Mouse (Mus musculus): ENCODE data around the gene Foxp1. TPM values are rescaled to one million over a fixed set of nuclear protein-coding genes. Genes with fewer than 3 reads are reported as not detected.

The Foxp1 gene
- polyA plus RNA-seq, 1 experiment = 129 TPM

- no peaks in the 10 kb centered on the region for H3K27me3 ChIP-seq (ENCODE audit: control insufficient read depth, insufficient read depth, low read length)
- no peaks in the 10 kb centered on the region; the same call in none of the 2 replicates for H3K4me1 ChIP-seq (replicated peaks; ENCODE audit: control insufficient read depth, insufficient read depth, low read length)
- H3K4me3 ChIP-seq (ENCODE audit: control insufficient read depth, insufficient read depth, low read length) = no peak overlapping the region
- TF ChIP-seq CTCF (IDR thresholded peaks at IDR 0.05; ENCODE audit: borderline replicate concordance, control insufficient read depth, extremely low read depth, insufficient read depth, low read length, poor library complexity) (no peak), POLR2A (IDR thresholded peaks at IDR 0.05; ENCODE audit: control insufficient read depth, extremely low read depth, insufficient read depth, low read length, poor library complexity) (no peak)
- DNase-seq = no peak
- H3K36me3 ChIP-seq (ENCODE audit: control insufficient read depth, insufficient read depth, low read length) = no peaks in the 10 kb centered on the region
- 90% methylated on average over 2 of the region's 2 CpGs for WGBS
- H3K27ac ChIP-seq (ENCODE audit: control insufficient read depth, insufficient read depth, low read length) = no peak overlapping the region
Measured at GRCm38 (mm10) chr6:99325881-99326280, 196.6 kb downstream of the Foxp1 start.

DNA sequence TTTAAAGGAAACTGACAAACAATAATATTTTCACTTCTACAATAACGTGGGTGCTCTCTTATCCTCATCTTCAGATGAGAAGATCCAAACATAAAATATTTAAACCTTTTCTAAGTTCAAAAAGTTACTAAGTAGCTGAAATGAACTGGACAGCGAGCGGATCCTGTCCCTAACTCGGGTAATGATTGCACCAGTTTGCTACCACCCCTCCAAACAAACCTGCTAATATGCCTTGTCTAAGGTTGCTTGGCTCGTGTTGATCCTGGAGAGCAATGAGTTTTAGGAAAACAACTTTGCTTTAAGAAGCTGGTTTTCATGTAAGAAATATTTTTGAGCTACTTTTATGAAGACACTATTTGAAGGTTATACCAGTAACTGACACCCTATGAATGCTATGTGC lies 197.1 kb downstream of the Foxp1 start:
- 97% methylated on average over 5 of the region's 5 CpGs for WGBS
- TF ChIP-seq POLR2A (IDR thresholded peaks at IDR 0.05; ENCODE audit: control insufficient read depth, extremely low read depth, insufficient read depth, low read length, poor library complexity) = no peak
- no peak for TF ChIP-seq CTCF (IDR thresholded peaks at IDR 0.05; ENCODE audit: borderline replicate concordance, control insufficient read depth, extremely low read depth, insufficient read depth, low read length, poor library complexity)
- Histone ChIP-seq H3K4me3 (ENCODE audit: control insufficient read depth, insufficient read depth, low read length) (no peak overlapping the region), H3K36me3 (ENCODE audit: control insufficient read depth, insufficient read depth, low read length) (no peaks in the 10 kb centered on the region), H3K27ac (ENCODE audit: control insufficient read depth, insufficient read depth, low read length) (no peak overlapping the region), H3K4me1 (replicated peaks; ENCODE audit: control insufficient read depth, insufficient read depth, low read length) (no peaks in the 10 kb centered on the region; the same call in none of the 2 replicates), H3K27me3 (ENCODE audit: control insufficient read depth, insufficient read depth, low read length) (no peaks in the 10 kb centered on the region)
- no peak for DNase-seq

DNA sequence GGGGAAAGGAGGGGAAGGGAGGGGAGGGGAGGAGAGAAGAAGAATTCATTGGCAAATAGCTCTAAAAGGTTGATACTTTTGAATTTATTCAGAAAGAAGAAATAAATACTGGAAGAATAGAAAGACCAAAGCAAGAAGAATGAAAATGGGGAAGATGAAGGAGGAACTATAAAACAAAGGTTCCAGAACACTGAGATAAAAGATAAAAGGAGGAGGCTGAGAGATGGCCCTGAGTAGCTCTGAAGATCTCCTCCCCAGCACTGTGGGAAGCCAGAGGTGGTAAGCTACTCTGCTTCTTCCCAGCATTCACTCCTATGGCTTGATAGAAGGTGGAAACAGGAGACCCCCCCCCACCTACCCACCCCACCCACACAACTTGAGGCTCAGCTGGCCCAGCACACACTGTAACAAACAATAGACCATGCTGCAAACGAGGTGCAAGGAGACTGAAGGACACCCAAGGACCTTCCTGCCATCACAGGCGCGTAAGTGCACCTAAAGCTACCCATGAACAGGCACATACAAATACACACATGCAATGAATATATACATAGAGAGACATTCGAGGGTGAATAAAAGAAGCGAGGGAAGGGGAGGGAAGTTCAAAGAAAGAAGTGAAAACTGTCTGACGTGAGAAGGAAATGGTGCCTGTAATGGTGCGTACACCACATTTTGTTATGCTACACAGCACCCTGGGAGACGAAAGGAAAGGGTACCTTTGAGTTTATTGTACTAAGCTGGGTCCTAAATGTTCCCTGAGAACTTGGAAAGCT lies 200.2 kb downstream of the Foxp1 start:
- H3K36me3 ChIP-seq (ENCODE audit: control insufficient read depth, insufficient read depth, low read length) = no peaks in the 10 kb centered on the region
- WGBS = 57% methylated on average over 8 of the region's 8 CpGs
- TF ChIP-seq CTCF (IDR thresholded peaks at IDR 0.05; ENCODE audit: borderline replicate concordance, control insufficient read depth, extremely low read depth, insufficient read depth, low read length, poor library complexity) (no peak), POLR2A (IDR thresholded peaks at IDR 0.05; ENCODE audit: control insufficient read depth, extremely low read depth, insufficient read depth, low read length, poor library complexity) (no peak)
- no peak for DNase-seq
- no peak overlapping the region for H3K4me3 ChIP-seq (ENCODE audit: control insufficient read depth, insufficient read depth, low read length)
- peaks cover 5% of the 10 kb centered on the region; the same call in 1 of the 2 replicates for H3K4me1 ChIP-seq (replicated peaks; ENCODE audit: control insufficient read depth, insufficient read depth, low read length)
- no peaks in the 10 kb centered on the region for H3K27me3 ChIP-seq (ENCODE audit: control insufficient read depth, insufficient read depth, low read length)
- H3K27ac ChIP-seq (ENCODE audit: control insufficient read depth, insufficient read depth, low read length) = no peak overlapping the region

DNA sequence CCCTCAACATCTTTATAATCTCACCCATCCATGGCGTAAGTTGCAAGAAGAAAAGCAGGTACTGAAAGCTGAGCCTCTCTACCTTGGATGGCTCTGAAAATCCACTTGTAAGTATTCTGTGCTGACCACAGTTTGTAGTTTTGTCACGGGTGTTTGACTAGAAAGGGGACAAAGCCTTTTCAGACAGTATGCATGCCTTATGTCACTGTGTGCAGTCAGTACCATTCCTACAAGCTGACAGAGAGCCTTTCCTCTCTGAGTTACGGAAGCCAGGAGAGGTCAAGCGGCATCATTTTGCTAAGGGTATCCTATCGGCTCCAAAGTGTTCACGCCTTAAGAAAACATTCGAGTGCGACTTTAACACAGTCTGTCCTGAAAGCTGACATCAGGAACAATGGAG lies 202.1 kb downstream of the Foxp1 start:
- Histone ChIP-seq H3K27me3 (ENCODE audit: control insufficient read depth, insufficient read depth, low read length) (no peaks in the 10 kb centered on the region), H3K27ac (ENCODE audit: control insufficient read depth, insufficient read depth, low read length) (no peak overlapping the region), H3K4me1 (replicated peaks; ENCODE audit: control insufficient read depth, insufficient read depth, low read length) (peaks cover 5% of the 10 kb centered on the region; the same call in 1 of the 2 replicates), H3K36me3 (ENCODE audit: control insufficient read depth, insufficient read depth, low read length) (no peaks in the 10 kb centered on the region), H3K4me3 (ENCODE audit: control insufficient read depth, insufficient read depth, low read length) (no peak overlapping the region)
- 95% methylated on average over 8 of the region's 8 CpGs for WGBS
- no peak for TF ChIP-seq CTCF (IDR thresholded peaks at IDR 0.05; ENCODE audit: borderline replicate concordance, control insufficient read depth, extremely low read depth, insufficient read depth, low read length, poor library complexity)
- no peak for TF ChIP-seq POLR2A (IDR thresholded peaks at IDR 0.05; ENCODE audit: control insufficient read depth, extremely low read depth, insufficient read depth, low read length, poor library complexity)
- no peak for DNase-seq

DNA sequence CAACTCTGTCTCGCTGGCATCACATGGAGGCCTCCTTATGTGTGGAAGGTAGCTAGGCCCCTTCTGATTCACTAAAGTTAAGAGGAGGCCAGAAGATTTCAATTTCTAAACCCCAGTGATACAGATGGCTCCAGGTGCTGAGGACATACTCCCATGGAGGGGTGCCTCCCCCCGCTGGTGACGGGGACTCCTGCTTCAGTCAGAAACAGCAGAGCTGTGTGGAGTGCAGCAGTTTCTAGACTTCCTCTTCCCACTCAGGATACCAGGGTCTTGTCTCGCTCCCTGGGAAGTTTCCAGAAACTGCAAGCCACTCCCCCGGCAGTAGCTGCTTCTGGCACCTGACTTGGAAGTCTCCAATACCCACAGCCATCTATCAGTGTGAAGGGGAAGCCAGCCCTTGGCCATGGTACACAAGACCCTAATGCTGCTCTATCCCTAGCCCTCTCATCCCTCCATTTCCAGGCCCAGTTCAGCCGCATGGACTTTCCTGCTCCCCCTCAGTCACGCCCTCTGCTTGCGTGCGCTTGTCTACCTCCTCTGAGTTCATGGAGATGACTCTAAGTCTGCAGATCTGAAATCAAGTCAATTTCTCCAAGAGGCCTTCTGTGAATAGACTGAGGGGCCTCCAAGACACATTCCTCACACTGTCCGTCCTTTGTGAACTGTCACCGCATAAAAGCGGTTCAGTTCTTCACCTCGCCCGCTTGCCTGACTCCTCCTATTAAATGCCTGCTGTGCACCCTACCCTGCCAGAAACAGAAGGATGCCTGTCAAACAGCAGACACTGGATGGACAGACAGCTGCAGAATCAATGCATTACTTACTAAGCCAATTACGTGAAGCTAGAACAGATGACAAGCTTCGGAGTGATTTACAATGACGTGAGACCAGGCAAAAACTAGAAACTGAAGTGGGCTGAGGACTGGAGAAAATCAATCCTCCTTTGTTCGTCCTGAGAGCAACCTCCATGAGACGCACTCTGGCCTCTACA lies 202.8 kb downstream of the Foxp1 start:
- Histone ChIP-seq H3K4me1 (replicated peaks; ENCODE audit: control insufficient read depth, insufficient read depth, low read length) (peaks cover 5% of the 10 kb centered on the region; the same call in 1 of the 2 replicates), H3K27me3 (ENCODE audit: control insufficient read depth, insufficient read depth, low read length) (no peaks in the 10 kb centered on the region), H3K27ac (ENCODE audit: control insufficient read depth, insufficient read depth, low read length) (no peak overlapping the region), H3K36me3 (ENCODE audit: control insufficient read depth, insufficient read depth, low read length) (no peaks in the 10 kb centered on the region), H3K4me3 (ENCODE audit: control insufficient read depth, insufficient read depth, low read length) (no peak overlapping the region)
- TF ChIP-seq POLR2A (IDR thresholded peaks at IDR 0.05; ENCODE audit: control insufficient read depth, extremely low read depth, insufficient read depth, low read length, poor library complexity) = no peak
- TF ChIP-seq CTCF (IDR thresholded peaks at IDR 0.05; ENCODE audit: borderline replicate concordance, control insufficient read depth, extremely low read depth, insufficient read depth, low read length, poor library complexity) = no peak
- WGBS = 91% methylated on average over 19 of the region's 19 CpGs
- no peak for DNase-seq

DNA sequence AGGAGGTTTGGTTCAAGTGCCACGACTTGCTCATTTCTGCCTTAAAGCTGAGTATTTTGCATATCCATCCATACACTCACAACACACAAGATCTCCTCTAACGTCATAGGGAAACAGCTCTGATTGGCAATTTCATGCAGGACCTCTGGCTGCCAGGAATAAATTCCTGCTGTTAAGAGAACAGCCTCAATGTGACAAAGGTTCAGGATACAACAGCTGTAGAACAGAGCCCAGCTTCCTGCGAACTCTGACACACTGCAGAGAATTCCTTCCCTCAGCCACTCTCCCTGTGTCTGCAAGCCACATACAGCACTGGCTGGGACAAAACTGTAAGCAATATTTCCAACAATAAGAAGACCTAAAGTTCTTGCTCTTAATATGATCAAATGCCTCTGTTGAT lies 207.8 kb downstream of the Foxp1 start:
- Histone ChIP-seq H3K27me3 (ENCODE audit: control insufficient read depth, insufficient read depth, low read length) (no peaks in the 10 kb centered on the region), H3K36me3 (ENCODE audit: control insufficient read depth, insufficient read depth, low read length) (no peaks in the 10 kb centered on the region), H3K4me3 (ENCODE audit: control insufficient read depth, insufficient read depth, low read length) (no peak overlapping the region), H3K27ac (ENCODE audit: control insufficient read depth, insufficient read depth, low read length) (no peak overlapping the region), H3K4me1 (replicated peaks; ENCODE audit: control insufficient read depth, insufficient read depth, low read length) (peaks cover 6% of the 10 kb centered on the region)
- no peak for DNase-seq
- WGBS = 89% methylated on average over 3 of the region's 3 CpGs
- TF ChIP-seq CTCF (IDR thresholded peaks at IDR 0.05; ENCODE audit: borderline replicate concordance, control insufficient read depth, extremely low read depth, insufficient read depth, low read length, poor library complexity) (no peak), POLR2A (IDR thresholded peaks at IDR 0.05; ENCODE audit: control insufficient read depth, extremely low read depth, insufficient read depth, low read length, poor library complexity) (no peak)
